Mouse (Mus musculus): ENCODE results near the gene Qser1.

Gene Qser1

DNA sequence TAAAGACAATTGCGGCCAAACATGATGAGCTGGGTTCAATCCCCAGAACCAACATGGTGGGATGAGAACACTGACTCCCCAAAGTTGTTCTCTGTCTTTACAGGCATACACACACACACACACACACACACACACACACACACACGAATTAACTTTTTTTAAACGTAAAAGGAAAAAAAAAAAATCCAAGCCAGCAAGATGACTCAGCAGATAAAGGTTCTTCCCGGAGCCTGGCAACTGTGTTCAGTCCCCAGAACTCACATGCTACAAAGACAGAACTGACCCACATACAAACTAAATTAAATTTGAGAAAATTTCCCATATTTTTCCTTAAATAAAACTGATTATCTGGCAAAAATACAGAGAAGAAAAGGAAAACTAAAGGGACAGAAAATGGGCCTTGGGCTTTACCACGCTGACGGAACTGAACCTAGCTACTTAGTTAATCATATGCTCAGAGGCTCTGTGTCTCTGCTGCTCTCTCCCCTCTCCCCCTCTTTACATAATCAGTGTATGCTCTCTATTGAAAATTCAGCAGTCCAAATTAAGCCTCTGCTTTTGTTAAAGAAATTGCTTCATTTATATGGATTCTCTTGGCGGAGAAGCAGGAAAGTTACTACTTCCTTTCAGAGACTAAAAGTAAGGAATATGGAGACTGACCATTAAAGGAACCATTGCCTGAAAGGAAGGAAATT lies 83.9 kb downstream of the Qser1 start:
- DNase-seq (ENCODE audit: low spot score) = no peak

DNA sequence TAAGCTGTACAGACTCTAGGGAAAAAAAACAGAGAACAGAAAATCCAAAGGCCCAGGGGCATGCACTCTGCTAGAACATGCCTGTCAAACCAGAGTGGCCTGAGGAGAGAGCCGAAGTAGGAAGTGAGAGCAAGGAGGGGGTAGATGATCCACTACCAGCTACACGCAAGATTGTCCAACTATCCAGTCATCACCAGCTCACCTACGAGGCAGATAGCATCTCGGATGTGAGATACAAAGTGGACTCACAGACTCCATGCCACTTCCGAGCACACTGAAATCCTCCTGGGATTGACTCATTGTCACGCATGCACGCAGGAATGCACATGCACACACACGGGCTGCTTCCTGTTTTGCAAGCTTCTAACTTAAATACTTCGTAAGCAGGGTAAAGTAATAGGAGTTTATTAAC lies 84.5 kb downstream of the Qser1 start:
- no peak for DNase-seq (ENCODE audit: low spot score)

DNA sequence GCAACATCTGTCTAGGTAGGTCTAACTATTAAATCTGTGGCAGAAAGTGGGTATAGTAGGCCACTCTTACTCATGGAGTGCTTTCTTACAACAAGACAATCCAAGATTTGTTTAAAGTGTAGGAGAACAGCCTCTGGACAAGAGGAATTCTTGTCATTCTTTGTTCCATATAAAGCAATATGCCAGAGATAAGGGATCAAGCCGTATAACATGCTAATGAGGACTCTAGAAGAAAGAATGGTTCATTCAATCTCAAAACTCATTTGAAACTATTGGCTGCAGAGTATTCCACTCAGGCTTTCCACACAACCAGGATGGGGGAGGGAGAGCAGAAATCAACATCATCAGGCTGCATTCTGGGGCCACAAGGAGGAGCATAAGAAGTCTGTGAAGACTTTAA lies 89.2 kb downstream of the Qser1 start:
- DNase-seq (ENCODE audit: low spot score) = no peak

DNA sequence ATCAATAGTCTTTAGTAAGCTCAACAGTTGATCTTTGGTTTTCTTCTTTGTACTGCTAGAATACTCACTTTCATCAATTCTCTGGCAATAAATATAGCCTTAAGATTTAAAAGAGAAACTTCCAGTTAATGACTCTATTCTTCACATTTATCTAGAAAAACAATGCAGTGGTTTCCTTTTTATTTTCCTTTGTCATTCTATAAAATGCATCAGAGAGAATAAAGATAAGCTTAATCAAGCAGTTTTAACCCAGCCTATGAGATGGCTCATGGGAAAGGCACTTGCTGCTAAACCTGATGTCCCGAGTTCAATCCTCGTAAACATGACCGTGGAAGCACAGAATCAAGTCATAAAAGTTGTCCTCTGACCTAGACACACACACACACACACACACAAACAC lies 94.5 kb downstream of the Qser1 start:
- DNase-seq (ENCODE audit: low spot score) = no peak

DNA sequence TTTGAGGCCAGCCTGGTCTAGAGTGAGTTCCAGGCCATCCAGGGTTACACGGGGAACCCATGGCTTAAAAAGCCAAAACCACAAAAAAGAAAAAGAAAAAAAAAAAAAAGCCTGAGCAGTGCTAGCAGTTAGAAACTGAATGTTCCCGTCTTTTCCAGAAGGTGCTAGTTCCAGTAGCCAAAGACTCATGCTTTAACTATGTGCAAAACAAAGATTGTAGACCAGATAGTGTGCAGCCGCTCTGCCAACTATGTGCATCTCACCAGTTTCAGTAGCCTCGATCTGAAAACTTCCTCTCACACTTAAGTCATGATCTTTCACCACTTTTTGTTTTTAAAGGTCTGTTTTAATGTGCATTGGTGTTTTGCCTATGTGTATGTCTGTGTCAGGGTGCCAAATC lies 98.7 kb downstream of the Qser1 start:
- no peak for DNase-seq (ENCODE audit: low spot score)

DNA sequence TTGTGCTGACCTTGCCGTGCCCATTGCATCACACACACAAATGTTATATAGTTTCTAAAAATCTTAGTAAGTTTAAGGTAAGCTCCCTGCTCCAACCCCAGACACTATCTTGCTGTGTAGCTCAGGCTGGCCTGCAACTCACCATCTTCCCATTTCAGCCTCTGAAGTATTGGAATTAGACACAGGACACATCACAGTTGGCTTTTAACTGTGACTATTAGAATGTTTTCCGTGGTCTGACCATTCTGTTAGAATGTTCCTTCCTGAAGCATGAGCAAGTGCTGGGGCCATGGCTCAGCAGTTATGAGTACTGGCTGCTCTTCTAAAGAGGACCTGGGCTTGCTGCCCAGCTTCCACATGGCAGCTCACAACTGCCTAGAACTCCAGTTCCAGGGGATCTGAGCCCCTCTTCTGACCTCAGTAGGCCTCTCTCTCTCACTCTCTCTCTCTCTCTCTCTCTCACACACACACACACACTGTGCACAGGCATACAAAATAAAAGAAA lies 99.3 kb downstream of the Qser1 start:
- DNase-seq (ENCODE audit: low spot score) = no peak

DNA sequence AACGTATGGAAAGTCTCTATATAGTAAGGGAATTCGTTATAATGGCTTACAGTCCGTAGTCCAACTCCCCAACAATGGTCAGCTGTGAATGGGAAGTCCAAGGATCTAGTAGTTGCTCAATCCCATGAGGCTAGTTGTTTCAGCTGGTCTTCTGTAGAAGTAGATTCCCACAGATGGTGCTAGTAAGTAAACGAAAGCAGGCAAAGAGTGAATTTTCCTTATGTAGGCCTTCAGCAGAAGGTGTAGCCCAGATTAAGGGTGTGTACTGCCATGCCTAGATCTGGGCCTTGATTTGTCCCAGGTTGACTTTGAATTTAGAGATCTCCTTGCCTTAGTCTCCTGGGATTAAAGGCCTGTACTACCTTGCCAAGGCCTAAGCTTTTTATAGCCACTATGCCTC lies 100.3 kb downstream of the Qser1 start, which contains the start of gene Pin1rt1:
Gene Pin1rt1 (minus strand): TSS at position 101 of the 400 bp plus-strand sequence.
- no peak for DNase-seq (ENCODE audit: low spot score)

DNA sequence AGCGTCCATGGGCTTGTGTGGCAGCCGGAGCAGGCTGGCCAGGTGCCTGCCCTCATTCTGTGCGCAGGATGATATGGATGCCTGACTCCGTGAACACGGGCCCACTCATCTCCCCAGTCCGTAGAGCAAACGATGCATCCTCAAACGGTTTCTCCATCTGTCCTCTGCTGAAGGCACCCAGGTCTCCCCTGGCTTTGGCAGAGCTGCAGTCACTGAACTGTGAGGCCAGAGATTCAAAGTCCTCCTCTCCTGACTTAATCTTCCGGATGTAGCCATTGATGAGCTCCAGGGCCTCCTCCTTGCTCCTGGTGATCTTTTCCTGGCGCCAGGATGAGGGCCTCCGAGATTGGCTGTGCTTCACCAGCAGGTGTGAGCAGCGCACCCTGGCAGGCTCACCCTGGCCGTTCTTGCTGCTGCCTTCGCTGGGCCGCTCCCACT lies 102.3 kb downstream of the Qser1 start:
- no peak for DNase-seq (ENCODE audit: low spot score)

DNA sequence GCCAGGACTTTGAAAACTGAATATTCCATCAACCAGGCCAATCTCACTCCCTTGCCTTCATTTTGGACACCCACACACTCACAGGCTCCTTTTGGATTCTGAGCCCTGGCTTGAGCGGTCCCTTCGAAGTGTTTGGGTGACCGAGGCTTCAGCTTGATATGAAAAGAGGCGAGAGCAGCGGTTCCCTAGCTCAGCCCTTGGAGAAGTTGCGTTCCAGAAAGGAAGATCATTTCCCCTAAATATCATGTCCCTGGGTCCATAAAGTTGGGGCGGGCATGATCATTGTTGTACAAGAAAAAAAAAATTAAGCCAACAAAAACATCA lies 104.1 kb downstream of the Qser1 start:
- DNase-seq (ENCODE audit: low spot score) = no peak

DNA sequence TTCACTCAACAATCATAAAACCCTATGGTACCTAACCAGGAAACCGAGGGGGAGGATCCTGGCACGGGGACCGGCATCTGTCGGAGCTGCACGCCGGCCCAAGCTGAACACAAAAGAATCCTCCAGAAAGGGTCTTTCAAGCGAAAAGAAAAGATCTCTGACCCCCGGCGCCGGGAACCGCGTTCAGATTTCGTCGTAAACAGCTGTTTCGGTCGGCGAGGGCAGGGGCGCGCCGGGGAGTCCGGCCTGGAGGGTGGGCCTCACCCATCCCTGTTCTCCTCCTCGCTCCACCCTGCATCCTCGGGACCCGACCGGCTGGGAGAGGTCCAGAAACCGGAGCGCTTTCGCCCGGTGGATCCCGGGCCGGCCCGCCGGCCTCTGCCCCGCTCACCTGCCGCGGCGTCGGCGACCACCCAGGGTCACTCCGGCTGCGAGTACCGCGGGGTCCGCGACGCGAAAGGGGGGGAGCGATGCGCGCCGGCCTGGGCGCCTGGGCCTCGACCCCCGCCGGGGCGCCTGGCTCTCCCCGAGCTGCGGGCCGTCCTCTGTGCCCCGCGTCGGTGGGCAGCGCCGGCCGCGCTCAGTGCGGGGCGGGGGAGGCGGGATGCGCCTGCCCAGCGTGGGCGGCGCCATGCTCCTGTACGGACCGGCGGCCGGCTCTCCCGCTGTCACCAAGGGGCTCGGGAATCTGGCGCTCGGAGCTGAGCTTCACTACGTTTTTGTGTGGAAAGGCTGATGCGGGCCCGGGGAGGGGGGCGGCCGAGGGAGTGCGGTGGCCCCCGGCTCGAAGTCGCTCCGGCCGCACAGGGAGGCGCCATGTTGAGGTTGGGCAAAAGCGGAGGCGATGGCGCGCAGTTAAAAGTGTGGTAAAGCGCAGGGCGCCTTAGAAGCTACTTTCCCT lies 104.7 kb downstream of the Qser1 start, which contains the start of gene Tcp11l1:
Gene Tcp11l1 (minus strand): TSS at position 585 of the 901 bp plus-strand sequence.
- peak; percentile 28 for DNase-seq (ENCODE audit: low spot score)

DNA sequence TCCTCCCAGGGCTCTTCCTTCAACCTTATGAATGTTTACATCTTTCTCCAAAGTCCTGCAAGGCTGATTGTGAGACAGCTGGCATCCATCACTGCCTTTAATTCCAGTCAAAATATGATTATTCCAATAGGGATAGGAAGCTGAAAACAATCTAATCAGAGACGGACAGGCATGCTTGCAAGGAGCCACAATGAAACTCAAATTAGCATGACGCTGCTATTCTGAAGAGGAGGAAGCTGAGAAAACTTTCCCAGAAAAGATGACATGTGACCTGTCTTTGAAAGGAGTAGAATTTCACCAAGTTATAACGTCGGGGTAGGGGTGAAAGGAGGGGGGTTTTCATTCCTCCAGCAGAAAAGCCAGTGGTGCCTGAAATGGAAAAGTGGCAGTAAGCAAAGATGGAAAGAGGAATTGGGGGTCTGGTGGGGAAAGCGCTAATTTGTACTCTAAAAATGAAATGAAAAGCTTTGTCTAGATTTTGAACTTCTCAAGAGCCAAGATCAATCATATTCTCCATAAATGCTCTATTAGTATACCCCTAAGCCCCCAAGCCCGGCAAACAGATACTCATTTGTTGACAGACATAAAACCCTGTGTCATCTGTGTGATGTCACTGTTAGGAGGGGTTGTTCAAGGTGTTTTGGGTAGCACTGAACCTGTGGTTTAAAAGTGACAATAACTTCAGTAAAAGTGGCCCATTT lies 105.7 kb downstream of the Qser1 start:
- no peak for DNase-seq (ENCODE audit: low spot score)

DNA sequence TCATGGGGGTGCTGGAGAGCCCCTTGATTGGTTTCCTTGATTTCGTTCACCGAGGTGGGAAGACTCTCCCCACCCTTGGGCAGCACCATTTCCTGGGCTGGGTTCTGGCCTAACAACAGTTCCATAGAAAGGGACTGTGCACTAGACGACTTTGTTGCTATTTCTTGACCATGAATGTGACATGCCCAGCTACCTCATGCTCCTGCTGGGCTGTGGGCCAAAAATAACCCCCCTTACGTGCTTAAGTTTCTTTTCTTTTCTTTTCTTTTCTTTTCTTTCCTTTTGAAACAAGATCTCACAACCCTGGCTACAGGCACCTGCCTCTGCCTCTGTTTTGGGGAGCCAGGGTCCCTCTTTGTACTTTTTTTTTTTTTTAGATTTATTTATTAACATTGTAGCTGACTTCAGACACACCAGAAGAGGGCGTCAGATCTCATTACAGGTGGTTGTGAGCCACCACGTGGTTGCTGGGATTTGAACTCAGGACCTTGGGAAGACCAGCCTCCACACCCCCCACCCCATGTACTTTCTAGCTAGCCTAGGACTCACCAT lies 106.7 kb downstream of the Qser1 start:
- DNase-seq (ENCODE audit: low spot score) = no peak
